Mouse (Mus musculus): Measurements from ENCODE around the gene Defb36. TPM values are rescaled to one million over a fixed set of nuclear protein-coding genes. Genes with fewer than 3 reads are reported as not detected.

Gene Defb36
- polyA plus RNA-seq, 1 experiment from 2014 or later, result not detected

- ATAC-seq (ENCODE audit: insufficient number of reproducible peaks, insufficient read depth, low FRiP score, low read depth), result no peak
Measured at GRCm38 (mm10) chr2:152612193-152612592, 8.1 kb downstream of the Defb36 start.

GRCm38 (mm10) chr2:152615563-152615962 lies 11.4 kb downstream of the Defb36 start:
- no peak overlapping the region for H3K4me3 ChIP-seq (ENCODE audit: low read depth, low read length)
- 8% methylated on average over 7 of the region's 7 CpGs for WGBS
- H3K4me1 ChIP-seq (ENCODE audit: control insufficient read depth, insufficient read depth, low read length), result no peaks in the 10 kb centered on the region
- H3K4me2 ChIP-seq (replicated peaks; ENCODE audit: low read depth, low read length), result no peak overlapping the region
- no peaks in the 10 kb centered on the region for H3K9me3 ChIP-seq (ENCODE audit: control insufficient read depth, low read depth, low read length)
- no peaks in the 10 kb centered on the region for H3K36me3 ChIP-seq (ENCODE audit: control insufficient read depth, insufficient read depth, low read length)
- H3K27me3 ChIP-seq (ENCODE audit: control insufficient read depth, insufficient read depth, low read length), result no peaks in the 10 kb centered on the region
- H3K9ac ChIP-seq (replicated peaks; ENCODE audit: low read depth, low read length), result no peak overlapping the region
- ATAC-seq (ENCODE audit: insufficient number of reproducible peaks, insufficient read depth, low FRiP score, low read depth), result no peak
- H3K27ac ChIP-seq (ENCODE audit: low read length), result no peak overlapping the region

More at GRCm38 (mm10) chr2:152612193-152612592, 8.1 kb downstream of the Defb36 start:
- WGBS, result 29% methylated on average over 8 of the region's 8 CpGs
- Histone ChIP-seq H3K4me1 (ENCODE audit: control insufficient read depth, insufficient read depth, low read length) (0 out of 2 replicates have a peak, but pooled peaks cover 3% of the 10 kb centered on the region), H3K4me3 (ENCODE audit: low read depth, low read length) (no peak overlapping the region), H3K9me3 (ENCODE audit: control insufficient read depth, low read depth, low read length) (no peaks in the 10 kb centered on the region), H3K4me2 (replicated peaks; ENCODE audit: low read depth, low read length) (no peak overlapping the region), H3K36me3 (ENCODE audit: control insufficient read depth, insufficient read depth, low read length) (no peaks in the 10 kb centered on the region), H3K27ac (ENCODE audit: low read length) (no peak overlapping the region), H3K27me3 (ENCODE audit: control insufficient read depth, insufficient read depth, low read length) (no peaks in the 10 kb centered on the region), H3K9ac (replicated peaks; ENCODE audit: low read depth, low read length) (no peak overlapping the region)

GRCm38 (mm10) chr2:152616470-152616869 lies 12.3 kb downstream of the Defb36 start:
- no peaks in the 10 kb centered on the region for H3K27me3 ChIP-seq (ENCODE audit: control insufficient read depth, insufficient read depth, low read length)
- H3K36me3 ChIP-seq (ENCODE audit: control insufficient read depth, insufficient read depth, low read length), result no peaks in the 10 kb centered on the region
- H3K27ac ChIP-seq (ENCODE audit: low read length), result no peak overlapping the region
- no peak for ATAC-seq (ENCODE audit: insufficient number of reproducible peaks, insufficient read depth, low FRiP score, low read depth)
- 76% methylated on average over 6 of the region's 6 CpGs for WGBS
- H3K4me2 ChIP-seq (replicated peaks; ENCODE audit: low read depth, low read length), result no peak overlapping the region
- no peaks in the 10 kb centered on the region for H3K4me1 ChIP-seq (ENCODE audit: control insufficient read depth, insufficient read depth, low read length)
- no peak overlapping the region for H3K9ac ChIP-seq (replicated peaks; ENCODE audit: low read depth, low read length)
- no peaks in the 10 kb centered on the region for H3K9me3 ChIP-seq (ENCODE audit: control insufficient read depth, low read depth, low read length)
- no peak overlapping the region for H3K4me3 ChIP-seq (ENCODE audit: low read depth, low read length)

GRCm38 (mm10) chr2:152617374-152617773 lies 13.2 kb downstream of the Defb36 start:
- H3K9me3 ChIP-seq (ENCODE audit: control insufficient read depth, low read depth, low read length), result no peaks in the 10 kb centered on the region
- no peaks in the 10 kb centered on the region for H3K4me1 ChIP-seq (ENCODE audit: control insufficient read depth, insufficient read depth, low read length)
- H3K36me3 ChIP-seq (ENCODE audit: control insufficient read depth, insufficient read depth, low read length), result no peaks in the 10 kb centered on the region
- no peak for ATAC-seq (ENCODE audit: insufficient number of reproducible peaks, insufficient read depth, low FRiP score, low read depth)
- H3K4me2 ChIP-seq (replicated peaks; ENCODE audit: low read depth, low read length), result no peak overlapping the region
- no peak overlapping the region for H3K4me3 ChIP-seq (ENCODE audit: low read depth, low read length)
- H3K9ac ChIP-seq (replicated peaks; ENCODE audit: low read depth, low read length), result no peak overlapping the region
- H3K27ac ChIP-seq (ENCODE audit: low read length), result no peak overlapping the region
- no peaks in the 10 kb centered on the region for H3K27me3 ChIP-seq (ENCODE audit: control insufficient read depth, insufficient read depth, low read length)
- 65% methylated on average over 5 of the region's 5 CpGs for WGBS

DNA sequence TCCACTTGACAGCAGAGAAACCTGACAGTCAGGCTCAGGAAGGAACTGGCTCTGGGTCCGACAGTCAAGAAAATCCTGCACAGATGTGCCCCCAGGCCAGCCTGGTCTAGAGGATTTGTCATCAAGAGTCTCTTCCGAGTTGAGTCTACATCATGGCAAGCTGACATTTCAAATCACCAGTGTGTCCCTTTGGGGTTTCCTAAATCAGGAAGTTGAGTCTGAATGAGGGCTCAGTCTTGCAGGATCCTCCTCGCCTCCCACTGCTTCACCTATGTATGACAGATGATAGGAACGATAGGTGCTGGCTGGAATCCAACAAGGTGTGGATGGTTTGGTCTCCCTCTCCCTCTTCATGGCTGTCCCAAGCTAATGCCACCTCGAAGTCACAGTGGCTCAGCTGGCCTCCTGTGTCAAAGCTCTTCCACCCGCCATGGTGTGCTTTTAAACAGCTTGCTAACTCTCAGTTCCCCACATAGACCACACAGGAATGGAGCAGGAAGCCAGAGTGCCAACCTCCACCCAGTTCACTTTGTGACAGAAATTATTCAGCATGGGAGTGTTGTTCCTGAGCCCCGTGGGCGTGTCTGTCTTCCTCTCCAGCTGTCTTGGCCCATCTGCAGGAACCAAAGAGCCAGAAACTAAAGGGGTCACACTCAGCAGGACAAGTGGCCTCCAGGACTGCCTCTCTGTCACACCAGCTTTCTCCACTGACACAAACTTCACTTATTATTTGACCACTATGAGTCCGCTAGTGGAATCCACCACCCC lies 16.4 kb downstream of the Defb36 start:
- Histone ChIP-seq H3K9me3 (ENCODE audit: control insufficient read depth, low read depth, low read length) (no peaks in the 10 kb centered on the region), H3K36me3 (ENCODE audit: control insufficient read depth, insufficient read depth, low read length) (no peaks in the 10 kb centered on the region), H3K9ac (replicated peaks; ENCODE audit: low read depth, low read length) (no peak overlapping the region), H3K4me3 (ENCODE audit: low read depth, low read length) (no peak overlapping the region), H3K27me3 (ENCODE audit: control insufficient read depth, insufficient read depth, low read length) (no peaks in the 10 kb centered on the region), H3K4me1 (ENCODE audit: control insufficient read depth, insufficient read depth, low read length) (no peaks in the 10 kb centered on the region), H3K4me2 (replicated peaks; ENCODE audit: low read depth, low read length) (no peak overlapping the region), H3K27ac (ENCODE audit: low read length) (no peak overlapping the region)
- 70% methylated on average over 9 of the region's 9 CpGs for WGBS
- no peak for ATAC-seq (ENCODE audit: insufficient number of reproducible peaks, insufficient read depth, low FRiP score, low read depth)

DNA sequence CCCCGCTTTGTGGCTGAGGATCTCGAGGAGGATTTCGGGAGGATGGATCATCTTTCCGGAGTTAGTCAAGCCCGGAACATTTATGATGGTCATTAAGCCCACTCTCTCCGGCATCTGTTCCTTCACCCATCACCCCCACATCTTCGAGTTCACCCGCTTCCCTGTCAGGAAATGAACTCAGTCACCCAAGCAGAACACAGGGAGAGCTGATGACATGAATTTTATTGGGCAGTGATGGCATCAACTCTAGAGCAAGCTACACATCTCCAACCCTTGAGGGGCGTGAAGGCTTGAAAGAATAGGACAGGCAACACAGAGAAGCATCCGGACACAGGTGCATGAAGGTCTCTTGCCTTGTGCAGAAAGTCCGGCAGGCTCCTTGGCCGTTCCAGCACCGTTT lies 18.0 kb downstream of the Defb36 start:
- no peak for ATAC-seq (ENCODE audit: insufficient number of reproducible peaks, insufficient read depth, low FRiP score, low read depth)
- H3K27ac ChIP-seq (ENCODE audit: low read length), result no peak overlapping the region
- no peak overlapping the region for H3K9ac ChIP-seq (replicated peaks; ENCODE audit: low read depth, low read length)
- no peaks in the 10 kb centered on the region for H3K27me3 ChIP-seq (ENCODE audit: control insufficient read depth, insufficient read depth, low read length)
- 89% methylated on average over 13 of the region's 13 CpGs for WGBS
- H3K36me3 ChIP-seq (ENCODE audit: control insufficient read depth, insufficient read depth, low read length), result no peaks in the 10 kb centered on the region
- H3K4me3 ChIP-seq (ENCODE audit: low read depth, low read length), result no peak overlapping the region
- H3K4me2 ChIP-seq (replicated peaks; ENCODE audit: low read depth, low read length), result no peak overlapping the region
- H3K4me1 ChIP-seq (ENCODE audit: control insufficient read depth, insufficient read depth, low read length), result peaks cover 4% of the 10 kb centered on the region; the same call in 1 of the 2 replicates
- H3K9me3 ChIP-seq (ENCODE audit: control insufficient read depth, low read depth, low read length), result no peaks in the 10 kb centered on the region

DNA sequence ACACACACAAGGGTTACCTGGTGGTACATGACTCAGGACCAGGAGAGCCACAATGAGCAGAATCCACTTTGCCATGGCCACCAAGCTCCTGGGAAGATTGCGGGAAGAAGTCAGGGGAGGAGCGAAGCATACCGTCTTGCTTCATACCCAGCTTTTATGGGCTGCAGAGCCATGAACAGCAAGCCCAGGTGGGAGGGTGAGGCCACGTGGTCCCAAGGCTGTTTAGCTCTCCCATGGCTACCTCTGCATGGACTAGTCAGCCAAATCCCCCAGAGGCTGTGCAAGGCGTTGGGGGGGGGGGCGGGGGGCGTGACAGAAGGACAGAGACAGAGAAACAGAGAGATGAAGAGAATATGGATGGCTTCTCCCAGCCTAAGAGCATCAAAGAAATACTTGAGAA lies 18.8 kb downstream of the Defb36 start, which contains the start of gene Defb25:
TSS of gene Defb25 (minus strand) at position 101 of the 400 bp plus-strand sequence.
- H3K4me1 ChIP-seq (ENCODE audit: control insufficient read depth, insufficient read depth, low read length), result peaks cover 6% of the 10 kb centered on the region
- H3K9me3 ChIP-seq (ENCODE audit: control insufficient read depth, low read depth, low read length), result no peaks in the 10 kb centered on the region
- H3K27ac ChIP-seq (ENCODE audit: low read length), result no peak within 1 kb of the TSS
- no peak within 1 kb of the TSS for H3K9ac ChIP-seq (replicated peaks; ENCODE audit: low read depth, low read length)
- no peak within 1 kb of the TSS for H3K4me3 ChIP-seq (ENCODE audit: low read depth, low read length)
- no peak within 1 kb of the TSS for H3K4me2 ChIP-seq (replicated peaks; ENCODE audit: low read depth, low read length)
- H3K36me3 ChIP-seq (ENCODE audit: control insufficient read depth, insufficient read depth, low read length), result no peaks in the 10 kb centered on the region
- WGBS, result 77% methylated on average over 6 of the region's 7 CpGs
- H3K27me3 ChIP-seq (ENCODE audit: control insufficient read depth, insufficient read depth, low read length), result no peaks in the 10 kb centered on the region
- no peak for ATAC-seq (ENCODE audit: insufficient number of reproducible peaks, insufficient read depth, low FRiP score, low read depth)

- Histone ChIP-seq H3K4me2 (replicated peaks; ENCODE audit: low read depth, low read length) (no peak overlapping the region), H3K27me3 (ENCODE audit: control insufficient read depth, insufficient read depth, low read length) (no peaks in the 10 kb centered on the region; the same call in 1 of the 2 replicates), H3K36me3 (ENCODE audit: control insufficient read depth, insufficient read depth, low read length) (no peaks in the 10 kb centered on the region), H3K9me3 (ENCODE audit: control insufficient read depth, low read depth, low read length) (no peaks in the 10 kb centered on the region), H3K4me3 (ENCODE audit: low read depth, low read length) (no peak overlapping the region), H3K9ac (replicated peaks; ENCODE audit: low read depth, low read length) (no peak overlapping the region), H3K27ac (ENCODE audit: low read length) (no peak overlapping the region), H3K4me1 (ENCODE audit: control insufficient read depth, insufficient read depth, low read length) (peaks cover 13% of the 10 kb centered on the region)
- 86% methylated on average over 2 of the region's 2 CpGs for WGBS
- no peak for ATAC-seq (ENCODE audit: insufficient number of reproducible peaks, insufficient read depth, low FRiP score, low read depth)
Measured at GRCm38 (mm10) chr2:152624566-152624965, 20.4 kb downstream of the Defb36 start.

Measured in stomach, embryonic 14.5 days (tissue).